In genomic region chr10:81378553-81379182, GRCm38 (mm10) we compare ENCODE assay signal across 8 mouse cellular contexts. TPM values are rescaled to one million over a fixed set of nuclear protein-coding genes. Genes with fewer than 3 reads are reported as not detected.
A peak's percentile ranks its signal among the peaks of the same experiment; 100 is the strongest.
DNase-seq lines count a peak whose midpoint lies in the region; ATAC-seq and TF ChIP-seq lines count a peak whose summit lies in the region.

No protein-coding gene starts in this region.

- peak; percentile 55; the same call in 1 of the 2 replicates for TF ChIP-seq POLR2A in lung, adult 2 months (IDR thresholded peaks at IDR 0.05; ENCODE audit: borderline replicate concordance, extremely low read depth, low read depth, low read length)

- no peaks in the 10 kb centered on the region for H3K9me3 ChIP-seq in forebrain, embryonic 15.5 days

- WGBS in forebrain, embryonic 15.5 days = under 1% methylated on average over 45 of the region's 46 CpGs
- WGBS in lung, adult 2 months = under 1% methylated on average over 46 of the region's 46 CpGs

- peak overlapping the region; percentile 40 for H3K9ac ChIP-seq in forebrain, embryonic 15.5 days (replicated peaks)

- intact Hi-C loops in heart, postnatal 25 days (cut with DNase I) = no loop called here

- peak; percentile 97 for ATAC-seq in forebrain, embryonic 15.5 days (replicated peaks)
- peak; percentile 94 for ATAC-seq in neutrophil, adult 5-6 weeks (ENCODE audit: extremely low read depth, insufficient number of reproducible peaks, low FRiP score, poor library complexity, severe bottlenecking)

- peak overlapping the region; percentile 78 for H3K27ac ChIP-seq in forebrain, embryonic 15.5 days (replicated peaks)

- H3K4me2 ChIP-seq in forebrain, embryonic 15.5 days (replicated peaks) = peak overlapping the region; percentile 86

- H3K27me3 ChIP-seq in forebrain, embryonic 15.5 days = no peaks in the 10 kb centered on the region

- TF ChIP-seq CTCF in lung, adult 2 months (IDR thresholded peaks at IDR 0.05; ENCODE audit: insufficient read depth, low read length) = no peak

- peaks cover 3% of the 10 kb centered on the region; the same call in 1 of the 2 replicates for H3K36me3 ChIP-seq in forebrain, embryonic 15.5 days

- peak overlapping the region; percentile 91 for H3K4me3 ChIP-seq in forebrain, embryonic 15.5 days
- peak overlapping the region; percentile 79 for H3K4me3 ChIP-seq in lung, adult 2 months (replicated peaks; ENCODE audit: extremely low read depth, low read depth, low read length)

- H3K4me1 ChIP-seq in forebrain, embryonic 15.5 days = peaks cover 31% of the 10 kb centered on the region
- peaks cover 11% of the 10 kb centered on the region; the same call in 1 of the 2 replicates for H3K4me1 ChIP-seq in lung, adult 2 months (ENCODE audit: control insufficient read depth, insufficient read depth, low read length)

- DNase-seq in ES-CJ7 (ENCODE audit: low read depth, low spot score) = peak; percentile 100
- DNase-seq in cerebellum, adult 11-12 months = peak; percentile 100
- DNase-seq in heart, postnatal 25 days (ENCODE audit: low spot score) = peak; percentile 100
- peak; percentile 100 for DNase-seq in layer of hippocampus, adult 18-20 months (ENCODE audit: low spot score in 2 of 2)
- DNase-seq in lung, adult 2 months = peak; percentile 100
- peak; percentile 100 for DNase-seq in thymus, adult 18-20 months

RNA-seq across cellular contexts. Expression of gene Fzr1, which starts 0.4 kb away (rescaled TPM):
- polyA plus RNA-seq in forebrain, embryonic 15.5 days (2015; fragmentation: Nextera tagmentation; extraction: Ambion mirVana) = 133 and 135 TPM in 2 replicates
- total RNA-seq in heart, postnatal 25 days (2021) = 10 to 100 TPM; 27.7 to 32.3 TPM
- total RNA-seq in layer of hippocampus, adult 18-20 months (2021) = 10 to 100 TPM; 70.8 to 72.5 TPM
- polyA plus RNA-seq in lung, adult 2 months (2012; rRNA removed) = 59.3 and 61.8 TPM in 2 replicates
- total RNA-seq in neutrophil, adult 5-6 weeks (2017) = 16.5 and 16.8 TPM in 2 replicates

RNA-seq across cellular contexts. Expression of gene Dohh, which starts 5.6 kb away (rescaled TPM):
- 88.2 and 89.0 TPM in 2 replicates for polyA plus RNA-seq in forebrain, embryonic 15.5 days (2015; fragmentation: Nextera tagmentation; extraction: Ambion mirVana)
- 10 to 100 TPM; 52.0 to 56.2 TPM for total RNA-seq in heart, postnatal 25 days (2021)
- 10 to 100 TPM; 82.0 to 82.9 TPM for total RNA-seq in layer of hippocampus, adult 18-20 months (2021)
- polyA plus RNA-seq in lung, adult 2 months (2012; rRNA removed) = 79.2 and 83.4 TPM in 2 replicates
- 11.2 and 16.9 TPM in 2 replicates for total RNA-seq in neutrophil, adult 5-6 weeks (2017)

RNA-seq across cellular contexts. Expression of gene Gm48551, which starts 5.6 kb away (rescaled TPM):
- polyA plus RNA-seq in forebrain, embryonic 15.5 days (2015; fragmentation: Nextera tagmentation; extraction: Ambion mirVana) = 5.4 and 6.6 TPM in 2 replicates
- total RNA-seq in heart, postnatal 25 days (2021) = under 1 TPM; 0.61 to 0.78 TPM
- total RNA-seq in layer of hippocampus, adult 18-20 months (2021) = 1 to 10 TPM; 4.1 to 4.8 TPM
- polyA plus RNA-seq in lung, adult 2 months (2012; rRNA removed) = 3.7 and 6.3 TPM in 2 replicates
- 3.1 and 5.6 TPM in 2 replicates for total RNA-seq in neutrophil, adult 5-6 weeks (2017)

RNA-seq across cellular contexts. Expression of gene Gm48552, which starts 10.1 kb away (rescaled TPM):
- polyA plus RNA-seq in forebrain, embryonic 15.5 days (2015; fragmentation: Nextera tagmentation; extraction: Ambion mirVana) = 2.9 and 3.1 TPM in 2 replicates
- under 1 TPM in 1 of 2 experiments, not detected in 1; 0.70 TPM for total RNA-seq in heart, postnatal 25 days (2021)
- total RNA-seq in layer of hippocampus, adult 18-20 months (2021) = 1 to 10 TPM; 4.2 to 6.9 TPM
- 3.6 and 5.9 TPM in 2 replicates for polyA plus RNA-seq in lung, adult 2 months (2012; rRNA removed)
- 2.2 TPM in 1 of 2 replicates, not detected in the other for total RNA-seq in neutrophil, adult 5-6 weeks (2017)

RNA-seq across cellular contexts. Expression of gene 4930404N11Rik, which starts 13.1 kb away (rescaled TPM):
- polyA plus RNA-seq in forebrain, embryonic 15.5 days (2015; fragmentation: Nextera tagmentation; extraction: Ambion mirVana) = 0.73 and 1.3 TPM in 2 replicates
- 1 to 10 TPM in 1 of 2 experiments, under 1 TPM in 1; 0.78 to 1.2 TPM for total RNA-seq in heart, postnatal 25 days (2021)
- total RNA-seq in layer of hippocampus, adult 18-20 months (2021) = 1 to 10 TPM; 1.6 to 2.0 TPM
- polyA plus RNA-seq in lung, adult 2 months (2012; rRNA removed) = 21.9 and 25.8 TPM in 2 replicates
- total RNA-seq in neutrophil, adult 5-6 weeks (2017) = 4.2 and 5.5 TPM in 2 replicates

Comparison
In these comparisons a context has a peak if more than half of its experiments do, and no peak if none do; other contexts are left out.
1. Peak in every context shown above with its lines: DNase-seq, ATAC-seq, H3K4me3 ChIP-seq and H3K27ac ChIP-seq.